Mouse (Mus musculus): ENCODE measurements around the gene Acp4.
"Not testable (repeated sequence)": the region's sequence is repeated elsewhere in the genome, so short reads cannot be mapped to it uniquely, and the experiment has no call there.

Gene Acp4

DNA sequence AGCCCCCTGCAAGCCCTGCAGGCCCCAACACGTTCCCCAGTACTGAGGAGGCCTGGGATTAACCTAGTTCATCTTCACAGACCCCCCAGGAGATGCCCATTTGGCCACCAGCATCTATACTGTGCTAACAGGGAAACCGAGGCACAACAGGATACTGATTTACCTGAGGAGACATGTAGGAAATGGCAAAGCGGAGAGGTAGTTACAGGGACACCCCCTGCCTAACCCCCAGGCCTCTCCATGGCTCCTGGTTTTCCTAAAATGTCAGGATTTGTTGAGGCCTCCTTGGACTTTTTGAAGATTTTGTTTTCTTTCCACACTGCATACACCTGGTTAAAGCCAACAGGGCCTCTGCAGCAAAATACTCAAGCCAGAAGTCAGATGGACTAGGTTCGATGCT lies at the start of gene Acp4:
Gene Acp4 (minus strand): TSS at position 101 of the 400 bp plus-strand sequence.
- DNase-seq, result no peak

DNA sequence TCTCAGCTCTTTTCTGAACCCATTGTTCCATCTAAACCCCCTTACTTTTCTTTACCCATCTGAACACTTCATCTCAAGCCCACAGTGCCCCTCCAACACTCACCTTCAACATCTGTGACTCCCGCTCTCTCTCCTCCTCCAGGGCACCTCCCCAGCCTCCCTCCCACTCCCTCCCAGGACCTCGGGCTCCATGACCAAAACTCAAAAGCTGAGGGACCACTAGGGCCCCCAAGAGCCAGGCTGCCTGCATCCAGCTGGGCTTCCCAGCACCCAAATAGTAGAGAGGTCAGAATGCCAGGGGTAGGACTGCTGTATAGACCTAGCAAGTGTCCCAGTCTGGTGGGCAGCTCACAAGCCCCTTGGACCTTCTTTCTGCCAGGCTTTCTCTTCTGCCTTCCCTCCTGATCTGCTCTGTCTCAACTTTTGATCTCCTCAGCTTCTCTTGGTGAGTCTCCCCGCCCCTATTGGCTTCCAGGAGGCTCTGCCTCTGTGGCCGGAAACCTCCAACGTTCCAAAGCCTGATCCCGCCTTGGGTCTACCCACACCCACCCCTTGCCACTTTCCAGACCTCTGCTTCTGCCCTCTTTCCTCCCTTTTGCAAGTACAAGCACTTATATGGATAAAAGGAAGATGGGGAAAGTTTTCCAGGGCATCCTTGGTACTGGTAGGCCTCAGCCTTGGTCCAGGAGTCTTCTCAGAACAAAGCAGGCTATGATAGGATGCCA lies 49.5 kb upstream of the Acp4 start, which contains the start of gene Clec11a:
Gene Clec11a (minus strand): TSS at position 387 of the 725 bp plus-strand sequence.
- DNase-seq, result peak; percentile 31

DNA sequence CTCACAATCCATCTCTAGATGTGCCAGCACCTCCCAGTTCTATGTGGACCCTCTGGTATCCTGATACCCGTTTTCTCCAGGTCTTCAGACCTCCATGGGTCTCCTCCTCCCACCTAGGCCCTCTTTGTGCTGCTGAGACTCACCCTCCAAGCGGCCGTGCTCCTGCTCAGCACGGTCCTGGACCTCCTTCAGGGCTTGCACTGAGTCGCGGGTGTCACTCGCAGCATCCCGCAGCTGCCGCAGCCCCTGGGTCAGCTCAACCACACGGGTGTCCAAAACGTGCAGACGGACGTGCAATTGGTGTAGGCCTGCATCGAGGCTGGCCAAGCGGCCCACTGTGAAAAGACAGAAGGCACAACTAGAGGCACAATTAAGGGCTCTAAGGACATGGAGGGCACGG lies 48.5 kb upstream of the Acp4 start:
- DNase-seq, result no peak

DNA sequence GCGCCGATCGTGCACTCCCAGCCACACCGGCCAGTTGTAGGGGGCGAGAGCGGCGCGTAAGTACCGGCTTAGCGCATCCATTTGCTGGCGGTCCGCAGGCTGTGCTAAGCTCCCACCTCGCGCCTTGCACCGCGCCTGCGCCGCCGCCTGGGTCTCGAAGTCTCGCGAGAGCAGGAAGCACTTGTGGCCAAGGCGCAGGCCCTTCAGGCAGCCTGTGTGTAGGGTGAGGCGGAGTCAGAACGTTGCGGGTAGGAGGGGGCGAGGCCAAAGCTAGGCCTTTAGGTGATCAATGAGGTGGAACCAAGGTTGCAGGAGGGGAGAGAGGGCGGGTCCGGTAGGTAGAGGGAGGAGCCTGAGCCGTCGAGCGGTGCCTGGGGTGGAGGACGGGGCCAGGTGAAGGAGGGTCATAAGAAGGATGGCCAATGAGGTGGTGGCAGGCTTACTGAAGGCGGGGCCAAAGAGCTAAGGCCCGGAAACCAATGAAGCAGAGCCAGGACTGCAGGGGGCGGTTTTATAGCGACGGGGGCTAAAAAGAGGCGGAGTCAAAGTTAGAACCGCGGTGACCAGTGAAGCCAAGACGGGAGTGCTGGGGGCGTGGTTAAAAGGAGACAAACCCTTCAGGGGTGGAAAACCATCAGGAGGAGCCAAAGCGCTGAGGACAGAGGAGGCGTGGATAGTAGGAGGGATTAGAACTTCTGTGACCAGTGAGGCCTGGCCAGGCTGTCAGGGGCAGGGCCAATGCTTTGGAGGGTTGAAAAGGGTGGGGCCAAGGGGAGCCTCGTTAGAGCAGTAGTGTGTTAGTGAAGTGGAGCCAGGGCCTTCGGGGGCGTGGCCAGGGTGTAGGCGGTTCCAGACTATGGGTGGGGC lies 47.8 kb upstream of the Acp4 start:
- peak; percentile 97 for DNase-seq

DNA sequence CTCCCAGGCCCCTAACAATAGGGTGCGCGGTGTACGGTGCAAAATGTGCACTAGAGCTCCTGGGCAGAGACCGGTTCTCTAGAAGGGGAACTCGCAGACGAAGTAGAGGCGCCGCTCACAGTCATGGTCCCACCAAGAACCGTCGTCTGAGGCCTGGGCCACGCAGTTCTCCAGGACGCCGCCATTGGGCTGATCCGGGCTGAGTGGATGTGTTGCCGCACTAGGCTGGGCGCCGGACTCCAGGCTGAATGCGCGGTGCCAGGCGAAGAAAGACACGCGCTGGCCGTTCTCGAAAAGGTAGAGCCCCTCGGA lies 47.2 kb upstream of the Acp4 start:
- DNase-seq, result no peak

DNA sequence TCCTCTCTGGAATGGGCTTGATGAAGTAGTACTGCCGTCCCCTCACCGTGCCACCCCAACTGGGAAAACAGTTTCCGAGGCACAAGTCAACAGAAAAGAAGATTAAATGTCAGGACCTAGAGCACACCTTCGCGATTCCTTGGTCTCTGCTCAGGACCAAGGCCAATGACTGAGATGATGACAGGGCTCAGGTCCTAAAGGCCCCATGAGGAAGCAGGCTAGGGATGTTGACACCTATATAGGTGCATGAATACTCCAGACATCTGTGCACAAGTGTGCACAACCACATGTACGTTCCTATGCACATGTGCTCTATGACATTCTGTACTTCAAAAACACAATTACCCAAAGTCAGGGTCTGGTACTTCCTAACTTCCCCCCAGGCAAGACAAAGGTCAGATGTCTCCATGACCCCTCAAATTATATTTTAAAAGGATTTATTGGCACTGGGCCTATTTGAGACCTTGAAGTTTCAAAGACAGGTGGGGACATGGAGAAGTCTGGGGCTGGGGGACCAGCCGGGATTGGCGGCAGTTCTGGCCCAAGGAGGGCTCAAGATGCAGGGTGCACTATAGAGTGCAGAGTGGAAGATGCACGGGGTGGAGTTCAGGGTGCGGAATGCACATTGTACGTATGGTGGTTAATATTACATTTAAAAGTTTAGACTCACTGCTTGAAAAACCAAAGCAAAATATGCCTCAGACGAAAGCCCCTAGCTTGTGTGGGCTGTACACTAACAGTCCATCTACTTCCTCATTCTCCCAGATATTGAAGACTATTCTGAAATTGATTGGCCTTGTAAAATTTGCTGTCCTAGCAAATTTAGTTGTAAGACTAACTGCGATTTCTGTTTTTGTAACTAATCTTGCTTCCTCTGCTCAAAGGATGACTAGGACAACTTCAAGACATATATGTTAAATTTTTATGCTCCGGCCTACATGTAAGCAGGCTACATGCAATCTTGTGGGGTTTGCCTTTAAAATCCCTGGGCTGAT lies 46.5 kb upstream of the Acp4 start:
- DNase-seq, result peak; percentile 36

DNA sequence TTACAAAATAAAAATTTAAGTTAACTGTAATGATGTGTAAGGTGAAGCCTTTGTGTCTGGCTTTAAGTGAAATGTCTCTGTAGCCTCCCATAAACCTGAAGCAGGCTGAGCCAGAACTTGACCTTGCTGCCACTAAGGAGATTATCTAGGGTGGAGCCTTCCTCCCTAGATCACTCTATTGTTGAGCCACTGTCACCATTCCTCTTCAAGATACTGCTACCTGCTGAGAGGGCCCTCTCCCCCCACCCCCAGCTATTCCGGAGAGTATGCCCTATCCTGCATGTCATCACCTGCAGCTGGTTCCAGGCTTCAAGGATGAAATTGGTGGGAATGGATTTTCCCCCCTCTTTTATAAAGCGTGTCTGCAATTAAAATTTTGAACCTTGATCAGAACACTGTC lies 40.3 kb upstream of the Acp4 start:
- DNase-seq, result not testable (repeated sequence)

DNA sequence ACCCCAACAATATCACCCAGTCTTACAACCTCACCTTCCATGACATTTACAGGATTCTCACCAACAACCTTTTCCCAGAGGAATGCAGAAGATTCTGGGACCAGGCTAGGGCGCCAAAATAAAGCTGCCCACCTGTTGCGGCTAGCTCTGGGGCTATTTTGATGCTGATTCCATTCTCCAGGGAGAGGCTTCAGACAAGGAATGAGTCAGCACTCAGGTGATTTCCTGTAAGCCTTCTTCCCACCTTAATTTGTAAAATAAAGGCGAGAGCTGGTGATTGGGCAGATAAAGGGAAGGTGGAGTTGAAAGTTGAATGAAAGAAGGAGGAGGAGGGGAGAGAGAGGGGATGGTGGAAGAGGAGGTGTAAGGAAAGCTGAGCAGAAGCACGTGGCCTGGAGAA lies 34.2 kb upstream of the Acp4 start:
- DNase-seq, result no peak

DNA sequence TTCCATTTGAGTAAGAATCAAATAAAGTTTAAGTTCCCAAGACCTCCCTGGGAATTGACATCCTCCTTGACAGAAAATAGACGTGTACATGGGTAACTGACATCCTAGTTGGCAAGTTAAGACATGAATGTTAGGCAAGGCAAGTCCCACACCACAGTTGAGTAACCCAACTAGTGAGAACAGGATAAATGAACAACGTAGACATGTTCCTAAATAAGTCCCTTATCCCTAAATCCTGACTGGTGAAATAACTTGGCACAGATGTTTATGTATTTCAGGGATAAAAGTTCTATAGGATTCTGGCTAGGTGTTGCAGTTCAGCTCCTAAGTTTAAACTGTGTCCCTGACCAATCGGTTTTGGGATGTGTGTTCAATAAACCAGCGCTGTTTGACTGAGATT lies 33.8 kb upstream of the Acp4 start:
- no peak for DNase-seq

DNA sequence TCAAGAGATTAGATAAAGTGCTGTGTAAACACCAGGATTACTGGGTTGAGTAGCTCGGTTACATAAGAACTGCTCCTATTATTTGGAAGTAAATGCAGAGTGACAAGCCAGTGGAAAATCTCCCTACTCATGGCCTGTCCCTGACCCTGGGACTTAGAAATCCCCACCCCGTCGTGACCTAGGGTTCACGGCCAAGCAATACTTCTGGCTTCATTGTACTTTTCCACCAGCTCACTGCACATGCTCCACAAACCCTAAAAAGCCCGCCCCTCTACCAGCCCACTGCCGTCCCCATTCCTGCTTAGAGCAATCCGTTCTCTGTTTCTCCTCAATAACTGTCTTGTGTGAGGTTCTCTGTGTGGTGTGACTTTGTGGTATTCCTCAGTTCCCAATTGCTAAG lies 30.6 kb upstream of the Acp4 start:
- DNase-seq, result no peak

DNA sequence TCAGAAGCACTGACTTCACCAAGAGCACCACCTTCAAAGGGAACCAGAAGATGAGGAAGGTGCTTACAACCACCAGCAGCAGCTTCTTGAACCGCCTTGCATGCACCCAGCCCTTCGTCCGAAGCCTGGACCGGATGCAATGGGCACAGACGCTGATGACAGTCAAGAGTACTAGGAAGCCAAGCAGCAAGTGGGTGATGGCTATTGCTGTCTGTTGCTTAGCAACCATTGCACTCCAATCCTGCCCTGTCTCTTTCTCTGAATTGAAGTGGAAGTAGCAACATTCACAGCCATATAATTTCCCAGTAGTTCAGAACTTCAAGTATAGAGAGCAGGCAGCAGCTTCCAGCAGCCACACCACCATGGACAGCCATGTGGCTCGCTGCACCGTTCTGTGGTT lies 24.4 kb upstream of the Acp4 start:
- no peak for DNase-seq

DNA sequence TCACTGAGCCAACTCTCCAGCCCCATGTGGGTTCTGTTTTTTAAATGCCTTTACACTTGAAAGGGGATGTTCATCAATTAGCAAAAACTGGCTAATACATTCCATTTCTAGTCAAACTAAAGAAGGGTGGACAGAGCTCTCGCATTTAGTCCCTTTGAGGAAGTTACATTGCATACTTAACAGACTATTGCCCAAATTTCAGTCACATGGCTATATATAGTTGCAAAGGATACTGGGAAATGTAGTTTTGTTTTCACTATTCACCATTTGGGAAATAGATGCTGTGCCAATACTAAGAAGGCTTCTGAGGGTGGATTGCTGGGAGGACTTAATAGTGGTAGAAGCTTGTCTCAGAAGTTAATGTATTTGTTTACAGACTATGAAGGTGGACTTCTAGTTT lies 23.8 kb upstream of the Acp4 start:
- no peak for DNase-seq

DNA sequence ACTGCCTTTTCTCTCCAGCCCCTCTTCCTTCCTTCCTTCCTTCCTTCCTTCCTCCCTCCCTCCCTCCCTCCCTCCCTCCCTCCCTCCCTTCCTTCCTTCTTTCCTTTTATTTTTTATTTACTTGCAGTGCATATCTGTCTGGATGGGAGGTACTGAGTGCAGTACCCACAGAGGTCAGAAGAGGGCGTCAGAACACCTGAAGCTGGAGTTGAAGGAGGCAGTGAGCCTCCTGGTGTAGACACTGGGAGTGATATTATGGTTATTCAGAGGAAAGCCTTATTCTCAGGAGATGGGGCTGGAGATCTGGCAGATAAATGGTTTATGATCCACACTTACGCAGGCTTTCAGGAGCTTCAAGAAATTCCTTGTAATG lies 20.1 kb upstream of the Acp4 start:
- peak; percentile 73 for DNase-seq

DNA sequence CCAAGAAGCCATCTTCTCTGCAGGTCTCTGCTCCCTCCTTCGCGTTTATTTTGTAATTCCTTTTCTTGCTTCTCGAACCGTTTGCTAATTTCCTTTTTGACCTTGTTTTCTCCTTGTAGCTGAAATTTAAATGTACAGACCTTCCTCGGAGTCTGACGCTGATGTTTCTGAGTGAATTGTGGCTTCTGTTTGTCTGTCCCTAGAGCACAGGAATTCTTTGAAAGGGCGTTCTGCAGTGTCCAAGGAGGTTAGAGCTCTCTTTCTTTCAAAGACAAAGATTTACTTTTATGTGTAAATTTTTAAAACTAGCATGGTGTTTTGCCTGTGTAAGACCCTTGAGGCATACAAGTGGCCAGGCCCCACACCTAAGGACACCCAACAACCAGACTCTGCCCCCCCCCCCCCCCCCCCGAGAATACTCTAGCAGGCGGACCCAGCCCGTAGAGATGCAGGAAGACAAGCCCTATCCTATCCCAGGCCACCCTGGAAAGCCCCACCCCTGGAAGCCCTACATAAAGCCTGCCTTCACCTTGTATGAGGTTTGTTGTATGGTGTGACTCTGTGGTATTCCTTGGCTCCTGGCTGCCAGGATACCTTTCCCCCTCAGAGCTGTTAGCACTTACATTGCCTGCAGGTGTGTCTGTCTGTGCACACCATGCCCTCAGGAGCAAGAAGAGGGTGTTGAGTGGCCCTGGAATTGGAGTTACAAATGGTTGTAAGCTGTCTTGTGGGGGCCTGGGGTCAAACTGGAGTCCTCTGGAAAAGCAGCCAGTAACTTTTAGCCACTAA lies 19.5 kb upstream of the Acp4 start:
- no peak for DNase-seq

DNA sequence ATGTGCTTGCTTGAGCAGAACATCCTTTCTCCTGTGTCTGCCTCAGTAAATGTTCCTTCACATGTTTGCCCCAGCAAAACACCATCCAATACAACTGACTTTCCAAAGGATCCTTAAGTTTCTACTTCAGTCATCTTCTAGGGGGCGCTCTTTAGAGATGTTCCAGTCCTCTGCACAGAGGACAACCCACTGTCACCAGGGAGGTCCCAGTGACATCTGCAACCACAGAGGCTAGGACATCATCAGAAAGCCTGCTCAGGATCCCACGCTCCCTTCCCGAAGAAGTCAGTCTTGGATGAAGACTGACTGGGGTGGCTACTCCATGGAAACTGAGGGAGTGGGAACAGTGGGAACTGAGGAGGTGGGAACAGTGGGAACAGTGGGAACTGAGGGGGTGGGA lies 18.4 kb upstream of the Acp4 start:
- DNase-seq, result no peak

DNA sequence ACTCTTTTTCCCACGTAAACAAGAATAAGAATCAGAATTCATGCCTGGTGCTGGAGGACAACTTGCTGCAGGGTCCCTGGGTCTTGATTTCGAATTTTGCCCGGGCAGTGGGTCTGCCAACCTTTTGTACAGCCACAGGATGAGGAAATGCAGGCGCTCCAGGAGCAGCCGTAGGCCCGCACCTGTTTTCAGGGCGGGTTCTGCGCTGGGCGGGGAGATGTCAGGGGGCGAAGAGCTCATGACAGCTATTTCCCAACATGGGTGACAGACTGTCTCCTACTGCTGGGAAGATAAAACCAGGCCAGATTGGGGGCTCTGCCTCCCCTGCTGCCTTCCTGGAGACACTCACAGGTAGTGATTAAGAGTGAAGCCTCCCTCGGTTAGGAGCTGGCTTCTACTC lies 16.9 kb upstream of the Acp4 start:
- no peak for DNase-seq

DNA sequence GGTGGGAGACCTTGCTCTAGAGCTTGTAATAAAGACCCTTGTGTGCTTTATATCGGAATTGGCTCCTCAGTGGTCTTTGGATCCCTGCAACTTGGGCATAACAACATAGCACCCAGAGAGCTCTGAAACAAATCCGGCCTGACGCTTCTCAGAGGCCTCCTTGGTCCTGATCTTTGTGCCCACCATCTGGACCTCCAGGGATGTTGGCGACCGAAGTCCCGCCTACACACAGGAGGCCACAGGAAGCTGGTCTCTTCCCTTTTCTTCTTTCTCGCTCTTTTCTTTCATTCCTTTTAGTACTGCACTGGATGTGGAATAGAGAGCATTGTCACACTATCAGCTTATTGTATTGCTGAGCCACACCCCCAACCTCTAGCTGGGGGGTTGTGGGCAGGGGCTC lies 16.3 kb upstream of the Acp4 start:
- DNase-seq, result no peak

DNA sequence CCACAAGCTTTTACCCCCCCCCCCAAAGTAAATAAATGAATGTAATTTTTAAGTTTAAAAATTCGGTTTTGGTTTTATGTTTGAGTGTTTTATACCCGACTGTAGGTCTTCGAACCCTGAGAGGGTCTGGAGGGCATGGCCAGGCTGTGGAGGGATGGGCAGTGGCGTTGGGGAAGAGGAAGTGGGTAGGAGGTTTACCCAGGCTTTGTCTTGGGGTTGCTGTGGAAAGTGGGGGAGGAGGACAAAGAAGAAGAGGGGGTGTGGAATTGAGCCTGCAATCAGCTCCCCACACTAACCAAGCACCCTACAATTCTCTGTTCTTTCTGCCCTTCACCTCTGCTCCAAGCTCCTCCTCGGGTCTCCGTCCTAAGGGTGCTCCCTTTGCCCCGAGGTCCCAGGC lies 15.4 kb upstream of the Acp4 start:
- no peak for DNase-seq

DNA sequence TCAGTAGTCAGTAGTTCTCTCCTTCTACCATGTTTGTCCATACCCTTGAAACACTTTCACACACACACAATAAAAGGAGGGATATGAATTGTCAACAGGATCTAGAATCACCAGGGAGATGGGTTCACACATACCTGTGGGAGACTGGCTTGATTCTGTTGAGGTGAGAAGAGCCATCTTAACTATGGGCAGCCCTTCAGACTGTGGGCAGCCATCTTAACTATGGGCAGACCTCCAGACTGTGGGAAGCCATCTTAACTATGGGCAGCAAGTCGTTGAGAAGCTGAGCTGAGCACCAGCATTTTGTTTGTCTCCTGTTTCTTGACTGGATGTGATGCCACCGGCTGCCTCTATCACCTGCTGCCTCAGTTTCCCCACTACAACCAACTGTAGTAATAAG lies 14.1 kb upstream of the Acp4 start:
- DNase-seq, result no peak

DNA sequence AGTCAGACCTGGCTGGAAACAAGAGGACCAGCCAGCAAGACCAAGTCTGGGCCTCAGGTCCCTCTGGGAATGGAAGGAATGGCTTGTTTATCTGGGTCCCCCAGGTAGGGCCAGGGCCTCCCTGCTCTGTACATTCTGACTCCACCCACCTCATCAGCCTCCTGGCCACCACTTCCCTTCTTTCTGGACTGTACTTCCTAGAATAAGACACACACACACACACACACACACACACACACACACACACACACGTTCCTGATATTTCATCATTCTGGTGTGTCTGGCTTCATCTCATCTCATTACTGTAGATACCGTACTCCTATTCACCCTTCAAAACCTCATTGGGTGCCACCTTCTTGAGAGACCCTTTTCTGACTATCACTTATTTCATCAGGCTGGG lies 12.2 kb upstream of the Acp4 start:
- DNase-seq, result no peak

DNA sequence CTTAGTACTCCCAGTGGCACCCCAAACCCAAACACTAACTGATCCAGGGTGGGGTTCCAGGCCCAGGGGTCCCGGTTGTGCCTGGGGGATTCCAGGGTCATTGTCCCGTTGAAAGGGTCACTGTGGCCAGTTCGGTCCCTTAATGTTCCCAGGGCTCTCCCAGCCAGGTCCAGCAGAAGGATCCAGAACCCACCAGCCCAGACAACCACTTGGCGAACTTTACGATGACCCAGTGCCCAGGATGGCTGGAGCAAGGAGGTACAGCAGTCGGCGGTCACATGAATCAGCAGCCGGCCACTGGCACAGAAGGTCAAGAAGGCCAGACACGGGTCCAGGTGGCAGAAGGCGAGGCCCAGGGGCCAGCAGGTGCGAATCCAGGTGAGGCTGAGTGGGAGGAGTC lies 10.9 kb upstream of the Acp4 start:
- no peak for DNase-seq
